Mouse (Mus musculus) regulatory T cell (primary cell): ENCODE measurements around the gene Prox1.

Experiments
- in situ Hi-C: fragments of 300-600 bp; cut with MboI, MseI; formaldehyde crosslinking; loops from one replicate; pipeline ENCODE4 v1.15.1; 2025; ENCODE audit warnings: high pct_unique_total_duplicates

Prox1 gene

GRCm38 (mm10) chr1:190173596-190173995 lies 3.1 kb upstream of the Prox1 start:
- in situ Hi-C loops, result no loop called here

GRCm38 (mm10) chr1:190172979-190173461 lies 2.5 kb upstream of the Prox1 start:
- in situ Hi-C loops, result no loop called here

- in situ Hi-C loops, result no loop called here
Measured at GRCm38 (mm10) chr1:190172311-190172978, 1.9 kb upstream of the Prox1 start.

- in situ Hi-C loops, result no loop called here
Measured at GRCm38 (mm10) chr1:190171750-190172149, 1.2 kb upstream of the Prox1 start.

- in situ Hi-C loops, result no loop called here
Measured at GRCm38 (mm10) chr1:190171341-190171740, 827 bp upstream of the Prox1 start.

- in situ Hi-C loops, result no loop called here
Measured at GRCm38 (mm10) chr1:190170819-190171216, 304 bp upstream of the Prox1 start.

GRCm38 (mm10) chr1:190168761-190169671 lies 1.5 kb downstream of the Prox1 start:
- in situ Hi-C loops, result no loop called here

GRCm38 (mm10) chr1:190168115-190168514 lies 2.4 kb downstream of the Prox1 start:
- in situ Hi-C loops, result no loop called here

- in situ Hi-C loops, result no loop called here
Measured at GRCm38 (mm10) chr1:190167609-190168008, 2.9 kb downstream of the Prox1 start.

GRCm38 (mm10) chr1:190165511-190165910 lies 5.0 kb downstream of the Prox1 start:
- in situ Hi-C loops, result no loop called here

- in situ Hi-C loops, result no loop called here
Measured at GRCm38 (mm10) chr1:190163471-190163870, 7.0 kb downstream of the Prox1 start.

- in situ Hi-C loops, result no loop called here
Measured at GRCm38 (mm10) chr1:190161708-190162465, 8.6 kb downstream of the Prox1 start.

- in situ Hi-C loops, result no loop called here
Measured at GRCm38 (mm10) chr1:190161288-190161687, 9.2 kb downstream of the Prox1 start.

- in situ Hi-C loops, result no loop called here
Measured at GRCm38 (mm10) chr1:190159457-190159856, 11.1 kb downstream of the Prox1 start.

GRCm38 (mm10) chr1:190155751-190156150 lies 14.8 kb downstream of the Prox1 start:
- in situ Hi-C loops, result no loop called here

- in situ Hi-C loops, result no loop called here
Measured at GRCm38 (mm10) chr1:190155021-190155420, 15.5 kb downstream of the Prox1 start.

GRCm38 (mm10) chr1:190154292-190154691 lies 16.2 kb downstream of the Prox1 start:
- in situ Hi-C loops, result no loop called here

- in situ Hi-C loops, result no loop called here
Measured at GRCm38 (mm10) chr1:190152603-190153002, 17.9 kb downstream of the Prox1 start.

GRCm38 (mm10) chr1:190149233-190149741 lies 21.2 kb downstream of the Prox1 start:
- in situ Hi-C loops, result loop anchor here (10.0 kb wide), 1 partner anchor 324 kb away; no protein-coding TSS in a partner anchor

GRCm38 (mm10) chr1:190148661-190149232 lies 21.8 kb downstream of the Prox1 start:
- in situ Hi-C loops, result loop anchor here (10.0 kb wide), 1 partner anchor 324 kb away; no protein-coding TSS in a partner anchor

- in situ Hi-C loops, result loop anchor here (10.0 kb wide), 1 partner anchor 323 kb away; no protein-coding TSS in a partner anchor
Measured at GRCm38 (mm10) chr1:190147816-190148215, 22.7 kb downstream of the Prox1 start.
